ENCODE assay signal across 7 mouse cellular contexts in the genomic region with DNA sequence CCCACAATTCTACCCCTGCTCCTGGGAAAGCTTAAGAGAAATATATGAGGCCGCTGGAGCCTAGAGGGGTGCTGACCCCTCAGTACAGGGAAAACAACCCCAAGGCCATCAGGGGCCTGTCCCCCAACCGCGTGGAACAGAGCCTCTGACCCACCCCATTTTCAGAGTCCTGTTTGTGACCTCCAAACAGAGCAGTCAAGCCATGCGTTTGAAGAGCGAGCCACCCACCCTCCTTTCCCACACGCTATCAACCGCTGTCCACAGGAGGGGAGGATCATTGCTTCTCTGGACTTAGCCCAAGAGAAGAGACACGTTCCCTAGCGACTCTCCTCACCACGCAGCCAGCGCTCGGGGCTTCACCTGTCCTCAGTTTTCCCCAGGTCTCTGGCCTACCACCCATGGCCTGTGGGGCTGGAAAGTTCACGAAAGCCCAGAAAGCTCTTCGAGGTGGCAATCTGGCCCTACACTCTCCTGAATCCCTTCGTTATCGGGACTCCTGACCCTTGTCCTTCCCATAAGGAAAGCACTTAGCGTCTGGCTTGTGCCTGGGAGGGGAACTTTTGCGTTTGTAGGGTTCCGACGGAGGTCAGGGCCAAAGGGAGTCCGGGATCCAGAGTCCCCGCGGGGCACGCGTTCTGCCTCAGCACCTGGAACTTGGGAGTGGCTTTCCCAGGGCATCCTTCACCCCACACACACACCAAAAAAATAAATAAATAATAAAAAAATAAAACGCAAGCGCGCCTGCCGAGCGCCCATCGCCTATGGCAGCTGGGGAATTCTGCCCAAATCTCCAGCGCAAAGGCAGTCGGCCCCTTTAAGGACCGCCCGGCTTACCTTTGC. TPM values are rescaled to one million over a fixed set of nuclear protein-coding genes. Genes with fewer than 3 reads are reported as not detected.
DNase-seq lines count a peak whose midpoint lies in the region; ATAC-seq and TF ChIP-seq lines count a peak whose summit lies in the region.

No protein-coding gene starts in this region.

- no peaks in the 10 kb centered on the region for H3K4me1 ChIP-seq in spleen, adult 2 months (ENCODE audit: control insufficient read depth, insufficient read depth, insufficient read length)
- peaks cover 20% of the 10 kb centered on the region for H3K4me1 ChIP-seq in forebrain, embryonic 12.5 days
- H3K4me1 ChIP-seq in limb, embryonic 15.5 days: peaks cover 21% of the 10 kb centered on the region
- H3K4me1 ChIP-seq in stomach, postnatal 0 days (replicated peaks; ENCODE audit: control insufficient read depth, insufficient read depth): 0 out of 2 replicates have a peak, but pooled peaks cover 7% of the 10 kb centered on the region

- 0 out of 2 replicates have a peak, but pooled peaks have one; percentile 5 for ATAC-seq in forebrain, embryonic 12.5 days (ENCODE audit: low FRiP score)
- no peak for ATAC-seq in limb, embryonic 15.5 days (ENCODE audit: insufficient number of reproducible peaks, low FRiP score, low TSS enrichment, low read depth)
- ATAC-seq in stomach, postnatal 0 days (ENCODE audit: low FRiP score, low TSS enrichment): peak; percentile 9; the same call in 1 of the 2 replicates
- no peak for ATAC-seq in frontal cortex, adult (ENCODE audit: low TSS enrichment)

- 13% methylated on average over 35 of the region's 35 CpGs for WGBS in spleen, adult 2 months
- WGBS in forebrain, embryonic 12.5 days: 7% methylated on average over 35 of the region's 35 CpGs
- WGBS in limb, embryonic 15.5 days: 6% methylated on average over 35 of the region's 35 CpGs
- 11% methylated on average over 34 of the region's 35 CpGs for WGBS in stomach, postnatal 0 days

- H3K36me3 ChIP-seq in spleen, adult 2 months (ENCODE audit: control insufficient read depth, insufficient read depth, low read length): no peaks in the 10 kb centered on the region
- H3K36me3 ChIP-seq in forebrain, embryonic 12.5 days (replicated peaks): no peaks in the 10 kb centered on the region
- no peaks in the 10 kb centered on the region for H3K36me3 ChIP-seq in limb, embryonic 15.5 days
- no peaks in the 10 kb centered on the region for H3K36me3 ChIP-seq in stomach, postnatal 0 days (ENCODE audit: control insufficient read depth, insufficient read depth, low read length)

- no peak for TF ChIP-seq EP300 in stomach, postnatal 0 days (optimal IDR thresholded peaks at IDR 0.05)

- H3K9me3 ChIP-seq in forebrain, embryonic 12.5 days: no peaks in the 10 kb centered on the region
- H3K9me3 ChIP-seq in limb, embryonic 15.5 days: no peaks in the 10 kb centered on the region
- H3K9me3 ChIP-seq in stomach, postnatal 0 days (ENCODE audit: control insufficient read depth, low read length): no peaks in the 10 kb centered on the region

- peak overlapping the region; percentile 63 for H3K9ac ChIP-seq in forebrain, embryonic 12.5 days
- peak overlapping the region; percentile 50 for H3K9ac ChIP-seq in limb, embryonic 15.5 days
- H3K9ac ChIP-seq in stomach, postnatal 0 days (ENCODE audit: low read length): peak overlapping the region; percentile 72

- H3K27me3 ChIP-seq in spleen, adult 2 months (ENCODE audit: control insufficient read depth, insufficient read depth, low read length): peaks cover 12% of the 10 kb centered on the region
- H3K27me3 ChIP-seq in forebrain, embryonic 12.5 days: peaks cover 52% of the 10 kb centered on the region
- H3K27me3 ChIP-seq in limb, embryonic 15.5 days: peaks cover 10% of the 10 kb centered on the region; the same call in 1 of the 2 replicates
- no peaks in the 10 kb centered on the region for H3K27me3 ChIP-seq in stomach, postnatal 0 days (ENCODE audit: control insufficient read depth, insufficient read depth, low read length)

- TF ChIP-seq CTCF in spleen, adult 2 months (IDR thresholded peaks at IDR 0.05; ENCODE audit: extremely low read depth, insufficient read depth, insufficient read length, insufficient replicate concordance): no peak
- no peak for TF ChIP-seq CTCF in stomach, postnatal 0 days (IDR thresholded peaks at IDR 0.05; ENCODE audit: low read depth)

- peak overlapping the region; percentile 47; the same call in 1 of the 2 replicates for H3K4me3 ChIP-seq in spleen, adult 2 months (ENCODE audit: extremely low read depth, insufficient read depth, insufficient read length)
- H3K4me3 ChIP-seq in forebrain, embryonic 12.5 days (replicated peaks): peak overlapping the region; percentile 53
- H3K4me3 ChIP-seq in limb, embryonic 15.5 days: peak overlapping the region; percentile 60
- peak overlapping the region; percentile 61 for H3K4me3 ChIP-seq in stomach, postnatal 0 days (ENCODE audit: low read depth, low read length)

- no peak for TF ChIP-seq POLR2A in spleen, adult 2 months (IDR thresholded peaks at IDR 0.05; ENCODE audit: low read depth, low read length)

- no peak for DNase-seq in spleen, adult 2 months (ENCODE audit: low read depth in 1 of 2, low spot score in 2 of 2)
- no peak for DNase-seq in spleen, adult 18-20 months
- no peak for DNase-seq in stomach, postnatal 0 days (ENCODE audit: low spot score)
- no peak for DNase-seq in cerebellum, adult 8-10 months

- no peak overlapping the region for H3K27ac ChIP-seq in spleen, adult 2 months (ENCODE audit: insufficient read depth, low read length)
- H3K27ac ChIP-seq in forebrain, embryonic 12.5 days: no peak overlapping the region
- H3K27ac ChIP-seq in limb, embryonic 15.5 days: no peak overlapping the region
- peak overlapping the region; percentile 76 for H3K27ac ChIP-seq in stomach, postnatal 0 days (replicated peaks)

- peak overlapping the region; percentile 97 for H3K4me2 ChIP-seq in forebrain, embryonic 12.5 days
- peak overlapping the region; percentile 96 for H3K4me2 ChIP-seq in limb, embryonic 15.5 days
- H3K4me2 ChIP-seq in stomach, postnatal 0 days (replicated peaks; ENCODE audit: low read depth): peak overlapping the region; percentile 99

RNA-seq across cellular contexts. Expression of gene Cdk18, which starts 0.7 kb away (rescaled TPM):
- polyA plus RNA-seq in spleen, adult 2 months (2012; rRNA removed): 2.3 and 2.5 TPM in 2 replicates
- polyA plus RNA-seq in forebrain, embryonic 12.5 days (2016; fragmentation: Nextera tagmentation; extraction: Ambion mirVana): 0.56 and 1.0 TPM in 2 replicates
- 1.4 and 2.7 TPM in 2 replicates for polyA plus RNA-seq in limb, embryonic 15.5 days (2015; fragmentation: Nextera tagmentation; extraction: Ambion mirVana)
- 9.7 and 14.5 TPM in 2 replicates for polyA plus RNA-seq in stomach, postnatal 0 days (2015; fragmentation: Nextera tagmentation; extraction: Ambion mirVana)

RNA-seq across cellular contexts. Expression of gene Lemd1, which starts 52.4 kb away (rescaled TPM):
- not detected in 2 replicates for polyA plus RNA-seq in spleen, adult 2 months (2012; rRNA removed)
- 12.3 and 14.7 TPM in 2 replicates for polyA plus RNA-seq in forebrain, embryonic 12.5 days (2016; fragmentation: Nextera tagmentation; extraction: Ambion mirVana)
- polyA plus RNA-seq in limb, embryonic 15.5 days (2015; fragmentation: Nextera tagmentation; extraction: Ambion mirVana): 0.29 and 0.56 TPM in 2 replicates
- 0.30 and 0.42 TPM in 2 replicates for polyA plus RNA-seq in stomach, postnatal 0 days (2015; fragmentation: Nextera tagmentation; extraction: Ambion mirVana)

RNA-seq across cellular contexts. Expression of gene AC124108.1, which starts 52.5 kb away (rescaled TPM):
- polyA plus RNA-seq in spleen, adult 2 months (2012; rRNA removed): not detected in 2 replicates
- polyA plus RNA-seq in forebrain, embryonic 12.5 days (2016; fragmentation: Nextera tagmentation; extraction: Ambion mirVana): 5.0 and 5.7 TPM in 2 replicates
- polyA plus RNA-seq in limb, embryonic 15.5 days (2015; fragmentation: Nextera tagmentation; extraction: Ambion mirVana): 0.12 and 0.25 TPM in 2 replicates
- polyA plus RNA-seq in stomach, postnatal 0 days (2015; fragmentation: Nextera tagmentation; extraction: Ambion mirVana): 0.02 and 0.06 TPM in 2 replicates

Comparison
In these comparisons a context has a peak if more than half of its experiments do, and no peak if none do; other contexts are left out.
1. ATAC-seq: peak in forebrain, embryonic 12.5 days (single experiment) and stomach, postnatal 0 days (single experiment); none in limb, embryonic 15.5 days (single experiment) and frontal cortex, adult (single experiment).
2. Peak in every context shown above with its lines, with median percentiles within 50 percentile points of each other: H3K4me3 ChIP-seq, H3K4me2 ChIP-seq and H3K9ac ChIP-seq.